Mouse (Mus musculus) liver, embryonic 13.5 days (tissue): ENCODE measurements around the gene Coro1c. TPM values are rescaled to one million over a fixed set of nuclear protein-coding genes. Genes with fewer than 3 reads are reported as not detected.

ENCODE experiments used
- ATAC-seq: fragments of 200-750 bp; cut with Nextera tagmentation; 2 replicates; pipeline ENCODE4 v1.8.0; 2017; ENCODE audit warnings: low read depth, mild to moderate bottlenecking, moderate number of reproducible peaks, moderate library complexity
- DNase-seq: peaks from one replicate; pipeline ENCODE4 v3.0.0; 2022
- H3K27ac ChIP-seq: fragments of 300-500 bp; sonication (generic); 2 replicates; pipeline ENCODE4 v1.5.1; 2015; ENCODE audit warnings: moderate library complexity, mild to moderate bottlenecking, inconsistent platforms
- H3K27me3 ChIP-seq: fragments of 300-500 bp; sonication (generic); 2 replicates; pipeline ENCODE4 v1.6.1; 2015; ENCODE audit warnings: mild to moderate bottlenecking, inconsistent platforms
- H3K36me3 ChIP-seq: fragments of 300-500 bp; sonication (generic); 2 replicates; pipeline ENCODE4 v1.6.1; 2015; ENCODE audit warnings: mild to moderate bottlenecking, inconsistent platforms
- H3K4me1 ChIP-seq: fragments of 300-500 bp; sonication (generic); replicated peaks from 2 replicates; pipeline ENCODE4 v1.6.1; 2015; ENCODE audit warnings: inconsistent platforms
- H3K4me2 ChIP-seq: fragments of 300-500 bp; sonication (generic); 2 replicates; pipeline ENCODE4 v1.6.1; 2015; ENCODE audit warnings: inconsistent platforms, mild to moderate bottlenecking, moderate library complexity
- H3K4me3 ChIP-seq: fragments of 300-500 bp; sonication (generic); replicated peaks from 2 replicates; pipeline ENCODE4 v1.5.1; 2015; ENCODE audit warnings: mild to moderate bottlenecking, inconsistent platforms
- H3K9ac ChIP-seq: fragments of 300-500 bp; sonication (generic); 2 replicates; pipeline ENCODE4 v1.6.1; 2015; ENCODE audit warnings: mild to moderate bottlenecking, inconsistent platforms
- H3K9me3 ChIP-seq: fragments of 300-500 bp; sonication (generic); replicated peaks from 2 replicates; pipeline ENCODE4 v1.6.1; 2016; ENCODE audit warnings: inconsistent platforms
- WGBS: fragments of 180-500 bp; shearing (Covaris S2); methylation state at CpG from one replicate; pipeline ENCODE4 v1.1.7; 2015; ENCODE audit not compliant: insufficient replicate concordance; 5-methylcytosine and 5-hydroxymethylcytosine counted together
- polyA plus RNA-seq: library from polyadenylated mRNA; unstranded; fragments of >200 nt; fragmentation: Nextera tagmentation; extraction: Ambion mirVana; gene quantifications from 2 replicates; pipeline ENCODE4 v1.2.1, GENCODE M21; 2015

Coro1c gene
- polyA plus RNA-seq, 1 experiment from 2014 or later, result 48.0 TPM

- H3K27me3 ChIP-seq, result no peaks in the 10 kb centered on the region
- H3K4me1 ChIP-seq, result peaks cover 82% of the 10 kb centered on the region
- ATAC-seq (no peak), DNase-seq (no peak)
- no peak overlapping the region for H3K4me2 ChIP-seq
- H3K9me3 ChIP-seq, result no peaks in the 10 kb centered on the region
- H3K9ac ChIP-seq, result no peak overlapping the region
- no peak overlapping the region for H3K4me3 ChIP-seq
- no peak overlapping the region for H3K27ac ChIP-seq
- 70% methylated on average over 8 of the region's 8 CpGs for WGBS
- no peaks in the 10 kb centered on the region for H3K36me3 ChIP-seq
Observed at GRCm38 (mm10) chr5:113901074-113901571, 7.4 kb downstream of the Coro1c start.

- H3K36me3 ChIP-seq, result no peaks in the 10 kb centered on the region
- H3K4me3 ChIP-seq, result no peak overlapping the region
- no peak overlapping the region for H3K27ac ChIP-seq
- H3K27me3 ChIP-seq, result no peaks in the 10 kb centered on the region
- DNase-seq (no peak), ATAC-seq (no peak)
- no peaks in the 10 kb centered on the region for H3K9me3 ChIP-seq
- 58% methylated on average over 12 of the region's 12 CpGs for WGBS
- no peak overlapping the region for H3K4me2 ChIP-seq
- H3K4me1 ChIP-seq, result peaks cover 70% of the 10 kb centered on the region
- no peak overlapping the region for H3K9ac ChIP-seq
Observed at GRCm38 (mm10) chr5:113899543-113899942, 9.0 kb downstream of the Coro1c start.

- Histone ChIP-seq H3K4me3 (no peak overlapping the region), H3K36me3 (peaks cover 3% of the 10 kb centered on the region; the same call in 1 of the 2 replicates), H3K27ac (no peak overlapping the region), H3K4me2 (no peak overlapping the region), H3K4me1 (peaks cover 56% of the 10 kb centered on the region), H3K27me3 (no peaks in the 10 kb centered on the region), H3K9ac (no peak overlapping the region), H3K9me3 (no peaks in the 10 kb centered on the region)
- WGBS, result 70% methylated on average over 7 of the region's 7 CpGs
- DNase-seq (no peak), ATAC-seq (no peak)
Observed at GRCm38 (mm10) chr5:113892005-113892404, 16.6 kb downstream of the Coro1c start.

GRCm38 (mm10) chr5:113890874-113891273 is 17.7 kb downstream of the Coro1c start:
- no peak overlapping the region for H3K9ac ChIP-seq
- 78% methylated on average over 18 of the region's 18 CpGs for WGBS
- H3K4me3 ChIP-seq, result no peak overlapping the region
- peak overlapping the region; percentile 9; the same call in 1 of the 2 replicates for H3K27ac ChIP-seq
- peaks cover 3% of the 10 kb centered on the region; the same call in 1 of the 2 replicates for H3K36me3 ChIP-seq
- DNase-seq, result no peak
- H3K4me2 ChIP-seq, result no peak overlapping the region
- H3K4me1 ChIP-seq, result peaks cover 54% of the 10 kb centered on the region
- H3K9me3 ChIP-seq, result no peaks in the 10 kb centered on the region
- H3K27me3 ChIP-seq, result no peaks in the 10 kb centered on the region
- ATAC-seq, result no peak

- Histone ChIP-seq H3K36me3 (peaks cover 3% of the 10 kb centered on the region; the same call in 1 of the 2 replicates), H3K9ac (no peak overlapping the region), H3K4me1 (peaks cover 62% of the 10 kb centered on the region), H3K9me3 (no peaks in the 10 kb centered on the region), H3K27me3 (no peaks in the 10 kb centered on the region), H3K27ac (no peak overlapping the region), H3K4me3 (no peak overlapping the region), H3K4me2 (no peak overlapping the region)
- ATAC-seq, result no peak
- no peak for DNase-seq
- WGBS, result 70% methylated on average over 4 of the region's 4 CpGs
Observed at GRCm38 (mm10) chr5:113889912-113890311, 18.6 kb downstream of the Coro1c start.

- Histone ChIP-seq H3K36me3 (peaks cover 3% of the 10 kb centered on the region; the same call in 1 of the 2 replicates), H3K9me3 (no peaks in the 10 kb centered on the region), H3K27ac (peak overlapping the region; percentile 53; the same call in 1 of the 2 replicates), H3K4me3 (no peak overlapping the region), H3K4me2 (no peak overlapping the region), H3K4me1 (peaks cover 68% of the 10 kb centered on the region), H3K9ac (no peak overlapping the region), H3K27me3 (no peaks in the 10 kb centered on the region)
- 36% methylated on average over 19 of the region's 19 CpGs for WGBS
- ATAC-seq (peak; percentile 34; the same call in 1 of the 2 replicates), DNase-seq (no peak)
Observed at GRCm38 (mm10) chr5:113889181-113889906, 19.2 kb downstream of the Coro1c start.

GRCm38 (mm10) chr5:113888186-113888795 is 20.3 kb downstream of the Coro1c start:
- 77% methylated on average over 5 of the region's 5 CpGs for WGBS
- ATAC-seq, result no peak
- H3K36me3 ChIP-seq, result peaks cover 3% of the 10 kb centered on the region; the same call in 1 of the 2 replicates

GRCm38 (mm10) chr5:113887132-113887531 is 21.4 kb downstream of the Coro1c start:
- ATAC-seq (no peak), DNase-seq (no peak)
- H3K36me3 ChIP-seq, result peaks cover 3% of the 10 kb centered on the region; the same call in 1 of the 2 replicates
- H3K4me1 ChIP-seq, result peaks cover 87% of the 10 kb centered on the region
- no peaks in the 10 kb centered on the region for H3K27me3 ChIP-seq
- no peak overlapping the region for H3K9ac ChIP-seq
- H3K4me2 ChIP-seq, result no peak overlapping the region
- H3K27ac ChIP-seq, result no peak overlapping the region
- H3K4me3 ChIP-seq, result no peak overlapping the region
- no peaks in the 10 kb centered on the region for H3K9me3 ChIP-seq
- 70% methylated on average over 11 of the region's 11 CpGs for WGBS

More at GRCm38 (mm10) chr5:113888186-113888795, 20.3 kb downstream of the Coro1c start:
- Histone ChIP-seq H3K27me3 (no peaks in the 10 kb centered on the region), H3K9me3 (no peaks in the 10 kb centered on the region), H3K9ac (no peak overlapping the region), H3K27ac (peak overlapping the region; percentile 53; the same call in 1 of the 2 replicates), H3K4me1 (peaks cover 79% of the 10 kb centered on the region), H3K4me2 (no peak overlapping the region), H3K4me3 (no peak overlapping the region)
- DNase-seq, result no peak

GRCm38 (mm10) chr5:113885623-113886022 is 22.9 kb downstream of the Coro1c start:
- H3K9me3 ChIP-seq, result no peaks in the 10 kb centered on the region
- peaks cover 16% of the 10 kb centered on the region for H3K36me3 ChIP-seq
- WGBS, result 55% methylated on average over 8 of the region's 8 CpGs
- H3K4me2 ChIP-seq, result no peak overlapping the region
- no peak overlapping the region for H3K4me3 ChIP-seq
- H3K27me3 ChIP-seq, result no peaks in the 10 kb centered on the region
- no peak for DNase-seq
- no peak for ATAC-seq
- H3K9ac ChIP-seq, result no peak overlapping the region
- no peak overlapping the region for H3K27ac ChIP-seq
- peaks cover 78% of the 10 kb centered on the region for H3K4me1 ChIP-seq

- H3K36me3 ChIP-seq, result peaks cover 23% of the 10 kb centered on the region
- 71% methylated on average over 7 of the region's 7 CpGs for WGBS
- H3K9me3 ChIP-seq, result no peaks in the 10 kb centered on the region
- ATAC-seq (peak; percentile 11; the same call in 1 of the 2 replicates), DNase-seq (no peak)
- no peaks in the 10 kb centered on the region for H3K27me3 ChIP-seq
- no peak overlapping the region for H3K4me3 ChIP-seq
- no peak overlapping the region for H3K9ac ChIP-seq
- H3K4me1 ChIP-seq, result peaks cover 70% of the 10 kb centered on the region
- peak overlapping the region; percentile 8; the same call in 1 of the 2 replicates for H3K4me2 ChIP-seq
- H3K27ac ChIP-seq, result peak overlapping the region; percentile 27; the same call in 1 of the 2 replicates
Observed at GRCm38 (mm10) chr5:113884750-113885149, 23.8 kb downstream of the Coro1c start.

GRCm38 (mm10) chr5:113883384-113883771 is 25.2 kb downstream of the Coro1c start:
- no peaks in the 10 kb centered on the region for H3K9me3 ChIP-seq
- peaks cover 36% of the 10 kb centered on the region for H3K36me3 ChIP-seq
- ATAC-seq (peak; percentile 28; the same call in 1 of the 2 replicates), DNase-seq (no peak)
- no peak overlapping the region for H3K4me3 ChIP-seq
- H3K27ac ChIP-seq, result peak overlapping the region; percentile 47; the same call in 1 of the 2 replicates
- 21% methylated on average over 3 of the region's 3 CpGs for WGBS
- H3K27me3 ChIP-seq, result no peaks in the 10 kb centered on the region
- H3K4me1 ChIP-seq, result peaks cover 62% of the 10 kb centered on the region
- H3K9ac ChIP-seq, result no peak overlapping the region
- no peak overlapping the region for H3K4me2 ChIP-seq
